Mouse (Mus musculus): Measurements from ENCODE around the gene Fam174b. TPM values are rescaled to one million over a fixed set of nuclear protein-coding genes. Genes with fewer than 3 reads are reported as not detected.
A peak's percentile ranks its signal among the peaks of the same experiment; 100 is the strongest.

The Fam174b gene
- total RNA-seq, 2 experiments from 2014 or later = 2.4 to 3.3 TPM

DNA sequence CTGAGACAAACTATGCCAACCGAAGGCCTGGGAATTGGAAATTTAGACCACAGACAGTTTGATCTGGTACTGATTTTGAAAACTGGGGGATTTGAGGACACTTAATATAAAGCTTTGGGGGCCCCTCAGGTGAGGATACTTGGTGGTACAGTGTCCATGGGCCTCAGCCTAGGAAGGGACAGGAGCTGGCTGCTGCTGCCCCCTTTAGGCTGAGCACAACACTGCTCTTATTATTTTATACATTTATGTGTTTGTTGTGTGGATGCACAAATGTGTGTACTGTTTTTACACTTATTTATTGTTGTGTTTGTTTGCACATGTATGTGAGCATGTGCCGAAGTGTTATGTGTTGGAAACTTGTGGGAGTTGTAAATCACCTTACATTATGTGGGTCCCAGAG is 9.2 kb downstream of the Fam174b start:
- no peak for DNase-seq

- DNase-seq = no peak
Measured at GRCm38 (mm10) chr7:73749983-73750382, 9.9 kb downstream of the Fam174b start.

DNA sequence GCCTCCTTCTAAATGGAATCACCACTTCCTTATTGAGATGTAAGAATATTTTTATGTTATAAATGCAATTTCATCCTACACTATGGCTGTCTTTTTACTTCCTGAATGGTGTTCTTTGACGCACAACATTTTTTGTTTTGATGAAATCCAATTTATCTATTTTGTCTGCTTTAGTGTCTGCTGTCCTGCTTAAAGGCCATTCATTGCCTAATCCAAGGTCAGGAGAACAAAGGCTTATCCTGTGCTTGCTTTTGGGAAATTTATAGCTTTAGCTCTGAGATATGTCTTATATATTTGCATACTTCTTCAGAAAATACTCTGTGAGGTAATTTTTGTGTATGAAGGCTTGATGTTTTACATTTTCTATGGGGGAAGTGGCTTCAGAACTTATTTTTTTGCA is 13.5 kb downstream of the Fam174b start:
- no peak for DNase-seq

DNA sequence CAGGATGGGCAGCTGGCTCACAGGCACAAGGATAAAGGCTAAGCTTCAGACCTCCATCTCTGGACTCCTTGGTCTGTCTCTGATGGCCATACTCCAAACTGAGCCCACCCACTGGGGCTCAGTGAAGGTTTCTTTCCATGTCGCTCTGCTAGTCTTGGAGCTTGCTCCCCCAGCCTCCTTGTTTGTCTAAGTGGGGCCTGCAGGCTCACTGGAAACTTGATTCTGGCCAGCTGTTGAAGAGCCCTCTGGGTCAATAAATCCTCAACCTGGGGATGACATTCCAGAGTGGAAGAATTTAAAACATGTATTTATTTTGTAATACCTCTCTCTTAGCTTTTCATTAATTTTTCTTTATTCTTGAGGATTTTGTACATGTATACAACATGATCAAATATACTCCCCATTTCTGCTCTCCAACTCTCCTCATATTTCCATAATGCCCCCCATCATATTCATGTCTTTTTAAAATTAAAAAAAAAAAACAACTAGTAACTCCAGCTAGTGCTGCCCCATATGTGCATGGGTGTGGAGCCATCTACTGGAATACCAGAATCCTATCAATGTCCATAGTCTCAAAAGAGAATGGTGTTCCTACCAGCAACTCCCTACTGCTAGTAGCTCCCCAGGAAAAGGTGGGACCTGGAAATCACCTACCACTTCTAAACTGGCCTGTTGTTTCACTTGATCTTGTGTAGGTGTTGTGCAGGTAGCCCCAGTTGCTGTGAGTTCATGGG is 15.4 kb downstream of the Fam174b start:
- DNase-seq = no peak

DNA sequence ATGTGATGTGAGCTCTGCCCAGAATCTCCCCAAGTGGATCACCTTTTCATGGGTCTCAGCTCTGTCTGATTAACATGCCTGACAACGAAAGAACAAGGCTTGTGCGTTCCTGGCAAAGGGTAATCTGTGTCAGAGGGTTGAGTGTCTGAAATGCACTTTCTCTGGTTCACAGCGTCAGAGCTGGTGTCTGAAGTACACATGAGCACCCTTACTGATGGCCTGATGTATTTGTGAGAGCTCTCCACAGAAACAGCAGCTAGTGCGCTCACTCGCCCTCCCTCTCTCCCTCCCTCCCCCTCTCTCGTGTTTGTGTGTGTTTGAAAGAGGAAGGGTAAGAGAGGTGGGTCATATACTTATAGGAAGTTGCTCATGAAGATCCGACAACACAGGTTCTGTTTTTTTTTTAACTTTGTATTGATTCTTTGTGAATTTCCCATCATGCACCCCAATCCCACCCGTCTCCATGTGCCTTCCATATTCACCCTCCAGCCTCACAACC is 21.6 kb downstream of the Fam174b start:
- DNase-seq = no peak

DNA sequence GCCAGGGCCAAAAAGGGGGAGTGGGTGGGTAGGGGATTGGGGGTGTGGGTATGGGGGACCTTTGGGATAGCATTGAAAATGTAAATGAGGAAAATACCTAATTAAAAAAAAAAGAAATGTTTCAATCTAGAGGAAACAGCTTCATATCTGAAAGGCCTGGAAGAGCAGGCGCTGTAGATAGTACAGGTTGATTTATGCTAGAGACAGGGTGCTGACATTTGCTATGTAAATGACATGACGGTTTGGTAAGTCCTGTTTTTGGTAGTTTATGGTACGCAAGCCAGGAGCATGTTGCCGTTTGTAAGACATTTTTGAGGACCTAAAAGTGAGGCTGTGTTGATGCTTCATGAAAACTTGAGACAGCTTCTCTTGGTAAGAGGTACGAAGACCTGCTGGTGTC is 24.6 kb downstream of the Fam174b start:
- no peak for DNase-seq

DNA sequence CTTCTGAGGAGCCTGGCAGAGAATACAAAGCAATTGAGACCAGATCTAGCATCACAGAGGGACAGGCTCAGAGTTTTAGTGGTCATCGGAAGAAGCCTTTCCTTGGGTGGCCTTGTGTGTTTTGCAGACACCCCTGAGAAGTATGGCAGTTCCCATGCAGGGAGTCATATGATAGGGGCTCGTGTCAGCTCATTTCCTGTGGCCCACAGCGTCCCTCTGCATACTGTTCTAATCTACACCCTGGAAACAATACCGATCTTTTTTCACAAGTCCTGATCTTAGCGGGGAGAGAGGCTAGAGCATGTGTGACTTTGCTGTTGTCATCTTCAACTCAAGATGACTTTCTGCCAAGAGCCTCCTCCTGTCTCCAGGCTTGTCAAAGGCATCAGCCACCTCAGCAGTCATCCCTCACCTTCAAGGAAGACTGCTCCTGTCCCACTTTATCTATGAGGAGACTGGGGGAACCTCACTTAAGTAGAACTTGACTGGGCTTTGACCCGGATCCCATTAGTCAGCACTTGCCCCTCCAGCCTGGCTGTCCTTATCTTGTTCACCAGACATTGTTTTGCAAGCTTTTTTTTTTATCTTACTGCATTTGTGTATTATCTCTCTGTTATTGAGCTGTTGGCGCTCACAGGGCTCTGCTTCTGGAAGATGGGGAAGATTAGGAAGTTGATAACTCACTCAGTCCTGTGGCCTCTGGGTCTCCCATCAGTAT is 25.2 kb downstream of the Fam174b start:
- no peak for DNase-seq

GRCm38 (mm10) chr7:73769224-73769623 is 29.1 kb downstream of the Fam174b start:
- DNase-seq = peak; percentile 37

DNA sequence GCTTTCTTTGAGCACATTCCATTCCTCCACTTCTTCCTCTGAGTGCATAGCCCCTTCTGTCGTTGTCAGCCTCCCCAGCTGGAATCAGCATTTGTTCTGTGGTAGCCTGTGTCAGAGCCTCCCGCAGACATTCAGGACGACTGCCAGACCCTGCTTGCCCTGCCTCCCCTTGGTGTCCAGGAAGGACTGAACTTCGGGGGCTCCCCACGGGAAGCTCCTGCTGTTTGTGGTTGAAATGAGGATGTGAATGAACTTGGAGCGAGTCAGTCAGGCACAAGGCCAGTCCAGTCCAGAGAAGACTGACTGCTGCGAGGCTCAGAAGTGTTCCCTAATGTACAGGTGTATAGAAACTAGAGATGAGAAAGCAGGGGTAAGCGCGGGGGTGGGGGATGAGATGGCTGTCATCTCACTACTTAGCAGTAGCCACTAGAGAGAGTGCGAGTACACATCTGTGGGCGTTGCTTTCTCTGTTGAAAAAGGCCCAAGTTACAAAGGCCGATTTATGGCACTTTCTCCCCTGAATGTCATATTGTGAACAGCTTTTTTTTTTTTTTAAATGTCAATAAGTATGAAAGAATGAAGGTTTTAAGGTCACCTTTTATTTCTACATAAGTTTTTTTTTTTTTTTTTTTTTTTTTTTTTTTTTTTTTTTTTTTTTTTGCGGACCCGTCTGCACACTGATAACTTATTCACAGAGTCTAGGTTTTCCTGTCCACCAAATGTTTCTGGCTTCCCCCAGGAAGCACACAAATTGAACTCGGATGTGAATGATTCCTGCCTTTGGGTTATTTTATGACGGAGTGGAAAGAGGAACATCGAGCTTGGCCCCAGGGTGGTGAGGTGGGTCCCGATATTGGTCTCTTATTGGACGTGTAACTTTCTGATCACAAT is 31.5 kb downstream of the Fam174b start:
- no peak for DNase-seq

DNA sequence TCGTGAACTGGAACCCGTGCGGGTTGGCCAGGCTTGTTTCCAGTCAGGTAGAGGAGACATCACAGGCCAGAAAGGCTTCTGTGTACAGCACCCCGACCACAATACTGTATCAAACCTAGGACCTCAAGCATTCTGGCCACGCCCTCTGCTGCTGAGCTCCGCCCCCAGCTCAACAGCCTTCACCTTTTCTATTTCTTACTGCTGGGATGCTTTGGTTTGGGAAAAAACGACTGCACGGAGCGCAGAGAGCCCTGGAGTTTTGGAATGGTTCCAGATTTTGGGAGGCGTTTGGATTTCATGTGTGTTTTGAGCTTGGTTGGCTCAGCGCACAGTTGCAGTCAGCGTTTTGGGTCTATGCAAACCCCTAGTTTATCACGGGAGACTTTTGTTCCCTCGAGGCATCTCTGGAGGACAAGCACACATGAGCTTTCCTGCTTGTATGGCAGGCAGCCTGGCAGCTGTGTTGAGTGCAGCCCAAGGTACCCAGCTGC is 32.2 kb downstream of the Fam174b start:
- no peak for DNase-seq

DNA sequence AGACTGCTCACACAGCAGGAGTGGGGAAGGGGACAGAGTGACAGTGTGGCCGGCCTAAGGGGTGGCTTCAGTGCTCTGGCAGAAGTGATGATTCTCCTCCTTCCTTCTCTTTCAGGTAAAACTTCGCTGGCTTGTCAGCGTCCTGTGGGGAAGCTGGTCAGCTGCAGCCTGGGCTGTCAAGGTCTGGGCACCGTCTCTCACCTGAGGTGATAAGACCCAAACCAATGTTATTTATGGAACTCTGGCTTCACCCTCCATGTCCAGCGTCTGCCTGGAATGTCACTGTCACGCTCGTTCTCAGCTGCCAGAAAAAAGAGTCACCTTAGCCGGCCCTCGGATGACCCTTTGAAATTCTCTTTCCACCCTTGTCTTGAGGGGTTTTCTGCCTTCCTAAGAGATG is 34.7 kb downstream of the Fam174b start:
- DNase-seq = no peak

DNA sequence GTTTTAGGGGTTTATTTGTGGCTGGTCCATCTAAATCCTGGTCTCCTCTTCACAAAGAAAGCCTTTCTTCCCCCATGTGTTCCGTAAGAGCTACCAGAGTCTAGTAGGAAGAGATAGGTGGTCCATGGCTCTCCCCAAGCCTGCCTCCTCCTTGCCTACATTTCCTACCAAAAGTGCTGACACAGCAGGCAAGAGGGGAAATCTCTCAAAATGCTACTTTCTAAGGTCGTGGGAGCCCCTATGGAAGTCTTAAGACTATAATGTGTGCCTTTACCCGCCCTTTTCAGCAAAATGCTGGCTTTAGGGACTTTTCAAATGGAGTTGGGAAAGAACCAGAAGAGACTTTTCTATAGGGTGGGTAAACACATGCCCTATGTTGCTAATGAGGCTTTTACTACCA is 37.7 kb downstream of the Fam174b start:
- no peak for DNase-seq

- DNase-seq = no peak
Measured at GRCm38 (mm10) chr7:73784736-73785428, 44.8 kb downstream of the Fam174b start.

GRCm38 (mm10) chr7:73785815-73786214 is 45.7 kb downstream of the Fam174b start:
- DNase-seq = no peak

- no peak for DNase-seq
Measured at GRCm38 (mm10) chr7:73787513-73787912, 47.4 kb downstream of the Fam174b start.

- DNase-seq = no peak
Measured at GRCm38 (mm10) chr7:73791096-73791495, 51.0 kb downstream of the Fam174b start.

DNA sequence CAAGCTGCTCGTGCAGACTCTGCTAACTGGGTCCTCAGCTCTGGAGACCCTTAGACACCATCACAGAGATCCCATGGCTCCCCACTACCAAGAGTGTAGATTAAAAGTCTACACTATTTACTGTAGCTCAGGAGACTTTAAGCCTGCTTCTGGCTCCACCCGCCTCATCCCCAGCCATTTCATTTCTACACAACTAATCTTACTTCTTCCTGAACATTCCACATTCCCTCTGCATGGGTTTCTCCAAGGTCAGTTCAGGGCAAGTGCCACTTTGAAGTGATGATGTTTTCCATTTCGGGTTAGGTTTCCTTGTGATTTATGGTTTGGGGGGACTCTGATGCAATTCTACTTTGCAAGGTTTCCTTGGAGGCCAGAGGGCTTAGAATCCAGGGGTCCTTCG is 52.1 kb downstream of the Fam174b start:
- no peak for DNase-seq

GRCm38 (mm10) chr7:73792641-73793040 is 52.5 kb downstream of the Fam174b start:
- DNase-seq = no peak

DNA sequence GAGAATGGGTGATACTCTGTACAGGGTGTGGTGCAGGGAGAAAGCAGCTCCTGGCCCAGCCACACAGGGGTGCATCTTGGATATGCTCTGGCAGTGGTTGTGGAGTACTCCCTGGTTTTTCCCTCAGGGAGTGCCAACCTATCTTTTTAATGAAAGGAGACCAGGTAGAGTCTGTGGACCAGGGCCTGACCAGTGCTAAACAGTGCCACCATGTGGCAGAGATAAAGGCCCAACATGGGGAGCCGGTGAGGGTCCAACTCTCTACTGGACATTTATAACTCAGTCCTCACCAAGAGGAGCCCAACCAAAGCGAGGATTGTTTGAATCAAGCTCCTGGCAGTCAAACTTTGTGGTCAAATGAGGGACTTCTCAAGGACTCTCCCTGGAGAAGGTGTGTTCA is 69.2 kb downstream of the Fam174b start:
- peak; percentile 13 for DNase-seq

DNA sequence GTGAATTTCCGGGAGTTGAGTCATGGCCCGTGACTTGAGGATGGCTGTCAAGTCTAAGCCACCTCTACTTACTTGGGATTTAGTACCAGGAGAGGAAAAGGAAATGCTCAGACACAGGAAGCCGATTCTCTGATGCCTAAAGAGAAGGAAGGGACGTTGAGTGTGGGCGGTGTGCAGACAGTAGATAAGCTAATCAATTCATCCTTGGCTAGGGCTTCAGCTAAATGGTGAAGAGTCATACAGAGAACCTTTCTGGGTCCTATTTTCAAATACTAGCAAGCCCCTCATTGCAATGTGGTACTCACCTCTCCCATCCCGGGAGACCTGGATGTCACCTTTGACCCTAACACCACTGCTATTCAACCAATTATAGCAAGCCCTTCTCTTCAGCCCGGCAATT is 71.3 kb downstream of the Fam174b start:
- no peak for DNase-seq

- no peak for DNase-seq
Measured at GRCm38 (mm10) chr7:73812176-73812575, 72.1 kb downstream of the Fam174b start.

DNA sequence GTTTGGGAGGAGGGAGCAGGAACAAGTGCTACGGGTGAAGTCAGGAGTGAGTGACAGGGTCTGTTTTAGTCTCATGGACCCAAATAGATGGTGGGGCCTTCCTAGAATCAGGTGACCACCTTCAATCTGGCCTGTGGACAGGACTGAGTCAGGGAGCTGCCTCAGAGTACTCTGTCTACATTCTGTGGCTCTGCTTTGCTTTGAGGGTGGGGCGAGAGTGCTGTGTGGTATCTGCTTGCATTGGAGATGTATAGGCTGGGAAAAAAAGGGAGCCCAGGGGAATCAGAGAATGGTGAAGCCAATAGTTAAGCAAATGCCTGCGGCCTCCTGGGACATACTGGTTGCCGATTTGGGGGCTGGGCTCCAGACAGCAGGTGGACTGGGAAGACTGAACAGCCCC is 73.8 kb downstream of the Fam174b start:
- no peak for DNase-seq

Measured in gastrocnemius, postnatal 25 days (tissue).